Mouse (Mus musculus): ENCODE results near the gene Mmd.

- TF ChIP-seq CTCF (IDR thresholded peaks at IDR 0.05; ENCODE audit: borderline replicate concordance, extremely low read depth, insufficient read depth, insufficient read length) (no peak), POLR2A (IDR thresholded peaks at IDR 0.05; ENCODE audit: borderline replicate concordance, extremely low read depth, insufficient read depth, insufficient read length, poor library complexity, severe bottlenecking) (no peak)
Observed at GRCm38 (mm10) chr11:90270132-90270877, 21.0 kb downstream of the Mmd start.
